Mouse (Mus musculus) testis, adult 2 months (tissue): ENCODE results near the gene Gm26558.

Experiments used
- CTCF ChIP-seq: fragments of 200-500 bp; IDR thresholded peaks from 2 replicates; pipeline ENCODE4 v1.5.1; 2012; ENCODE audit warnings: low read depth, mild to moderate bottlenecking, inconsistent platforms, low read length, moderate library complexity; ENCODE audit not compliant: control insufficient read depth, insufficient read depth, insufficient replicate concordance
- POLR2A ChIP-seq: fragments of 200-500 bp; IDR thresholded peaks from 2 replicates; pipeline ENCODE4 v1.6.1; 2012; ENCODE audit warnings: low read depth, mild to moderate bottlenecking, inconsistent platforms, low read length, moderate library complexity; ENCODE audit not compliant: control insufficient read depth

DNA sequence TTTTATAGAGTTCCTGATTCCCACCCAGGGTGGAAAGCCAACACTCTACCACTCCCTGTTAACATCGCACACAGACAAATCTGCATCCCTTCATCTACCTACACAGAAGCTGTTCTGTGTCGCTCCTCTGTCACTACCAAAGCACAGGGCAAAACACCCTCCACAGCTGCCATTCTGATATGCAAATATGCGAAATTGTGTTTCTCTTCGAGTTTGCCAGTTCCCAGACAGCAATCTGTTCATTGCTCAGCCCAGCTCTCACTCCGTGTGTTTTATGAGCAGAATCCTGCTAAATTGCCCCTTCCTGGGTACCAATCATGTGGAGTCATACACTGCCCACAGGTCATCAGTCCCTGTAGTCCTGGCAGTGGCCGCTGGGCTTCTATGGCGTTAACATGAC, 4.8 kb downstream of the Gm26558 start:
- no peak for TF ChIP-seq POLR2A
- TF ChIP-seq CTCF, result no peak
